Mouse (Mus musculus) lung, adult 2 months (tissue): Measurements from ENCODE around the gene Car4.

Experiments used
- CTCF ChIP-seq: fragments of 200-500 bp; IDR thresholded peaks from 2 replicates; pipeline ENCODE4 v1.5.1; 2011; ENCODE audit warnings: mild to moderate bottlenecking, low read length, control low read depth; ENCODE audit not compliant: insufficient read depth
- POLR2A ChIP-seq: fragments of 200-500 bp; IDR thresholded peaks from 2 replicates; pipeline ENCODE4 v1.6.1; 2011; ENCODE audit warnings: low read depth, mild to moderate bottlenecking, control low read depth, low read length, borderline replicate concordance; ENCODE audit errors: extremely low read depth

DNA sequence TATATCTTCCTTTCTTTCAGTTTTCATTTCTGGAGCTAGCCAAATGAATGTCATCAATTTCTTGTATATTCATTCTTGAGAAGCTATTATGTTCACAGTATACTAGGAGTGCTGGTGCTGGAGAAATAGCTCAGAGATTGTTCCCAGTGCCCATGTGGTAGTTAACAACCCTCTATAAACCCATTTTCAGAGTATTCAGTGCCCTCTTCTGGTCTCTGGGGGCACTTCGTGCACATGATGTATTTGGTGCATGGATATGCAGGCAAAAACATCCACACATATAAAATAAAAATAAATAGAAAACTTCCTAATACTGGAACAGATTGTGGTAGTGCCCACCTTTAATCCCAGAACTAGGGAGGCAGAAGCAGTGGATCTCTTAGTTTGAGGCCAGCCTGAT lies 35.4 kb downstream of the Car4 start:
- TF ChIP-seq CTCF (no peak), POLR2A (no peak)
